Mouse (Mus musculus) cerebellum, postnatal 14 days (tissue): ENCODE measurements around the gene Pin1rt1.
A peak's percentile ranks its signal among the peaks of the same experiment; 100 is the strongest.

Source experiments
- DNase-seq, 2 experiments: peaks; one replicate each; pipeline ENCODE4 v3.0.0; 2021; ENCODE audit warnings: mixed read lengths in 2 of 2

Pin1rt1 gene

GRCm38 (mm10) chr2:104711585-104712485 is 4.3 kb downstream of the Pin1rt1 start, which contains the start of gene Tcp11l1:
TSS of gene Tcp11l1 (minus strand) at chr2:104712169.
- DNase-seq: peak; percentile 77 to 83

GRCm38 (mm10) chr2:104710670-104711370 is 5.4 kb downstream of the Pin1rt1 start:
- DNase-seq: no peak

- DNase-seq: peak in 1 of 2 experiments; percentile 20
Observed at GRCm38 (mm10) chr2:104709786-104710337, 6.3 kb downstream of the Pin1rt1 start.

- DNase-seq: no peak
Observed at GRCm38 (mm10) chr2:104704355-104704754, 11.8 kb downstream of the Pin1rt1 start.

GRCm38 (mm10) chr2:104703158-104703557 is 13.0 kb downstream of the Pin1rt1 start:
- DNase-seq: no peak

GRCm38 (mm10) chr2:104699659-104700058 is 16.5 kb downstream of the Pin1rt1 start:
- no peak for DNase-seq

- no peak for DNase-seq
Observed at GRCm38 (mm10) chr2:104692551-104692950, 23.6 kb downstream of the Pin1rt1 start.

GRCm38 (mm10) chr2:104690720-104691119 is 25.5 kb downstream of the Pin1rt1 start:
- DNase-seq: no peak

GRCm38 (mm10) chr2:104688724-104689123 is 27.5 kb downstream of the Pin1rt1 start:
- DNase-seq: peak in 1 of 2 experiments; percentile 34

- DNase-seq: no peak
Observed at GRCm38 (mm10) chr2:104688321-104688720, 27.9 kb downstream of the Pin1rt1 start.

- no peak for DNase-seq
Observed at GRCm38 (mm10) chr2:104687261-104687660, 28.9 kb downstream of the Pin1rt1 start.

- peak; percentile 90 to 92 for DNase-seq
Observed at GRCm38 (mm10) chr2:104685418-104685817, 30.8 kb downstream of the Pin1rt1 start.

- DNase-seq: no peak
Observed at GRCm38 (mm10) chr2:104684771-104685170, 31.4 kb downstream of the Pin1rt1 start.

- DNase-seq: no peak
Observed at GRCm38 (mm10) chr2:104677326-104677725, 38.9 kb downstream of the Pin1rt1 start.

- DNase-seq: no peak
Observed at GRCm38 (mm10) chr2:104671724-104672123, 44.5 kb downstream of the Pin1rt1 start.

GRCm38 (mm10) chr2:104669122-104669804 is 46.9 kb downstream of the Pin1rt1 start:
- DNase-seq: no peak
